Comparison of ENCODE assay signal across 8 mouse cellular contexts in genomic region chr1:180777289-180777659, GRCm38 (mm10). TPM values are rescaled to one million over a fixed set of nuclear protein-coding genes. Genes with fewer than 3 reads are reported as not detected.
DNase-seq lines count a peak whose midpoint lies in the region; ATAC-seq and TF ChIP-seq lines count a peak whose summit lies in the region.

No protein-coding gene starts in this region.

- ATAC-seq in limb, embryonic 12.5 days (ENCODE audit: insufficient number of reproducible peaks, insufficient read depth, low FRiP score, low TSS enrichment, low read depth): peak; percentile 20; the same call in 1 of the 2 replicates
- peak; percentile 48 for ATAC-seq in neural tube, embryonic 15.5 days (ENCODE audit: low FRiP score)

- no peak for DNase-seq in lung, adult 2 months
- no peak for DNase-seq in lung, postnatal 36 days
- DNase-seq in right cerebral cortex, postnatal 25 days: no peak
- no peak for DNase-seq in left cerebral cortex, adult 11 months (ENCODE audit: low spot score)
- no peak for DNase-seq in thymus, postnatal 0 days (ENCODE audit: low spot score)

- H3K4me1 ChIP-seq in lung, adult 2 months (ENCODE audit: control insufficient read depth, insufficient read depth, low read length): no peaks in the 10 kb centered on the region
- no peaks in the 10 kb centered on the region for H3K4me1 ChIP-seq in embryonic fibroblast, embryonic 13.5 days (ENCODE audit: control insufficient read depth, insufficient read depth, low read length)
- peaks cover 20% of the 10 kb centered on the region for H3K4me1 ChIP-seq in limb, embryonic 12.5 days (replicated peaks)
- peaks cover 25% of the 10 kb centered on the region for H3K4me1 ChIP-seq in neural tube, embryonic 15.5 days

- TF ChIP-seq CTCF in lung, adult 2 months (IDR thresholded peaks at IDR 0.05; ENCODE audit: insufficient read depth, low read length): no peak
- no peak for TF ChIP-seq CTCF in embryonic fibroblast, embryonic 13.5 days (IDR thresholded peaks at IDR 0.05; ENCODE audit: borderline replicate concordance, insufficient read depth, low read length)

- peak overlapping the region; percentile 83 for H3K4me3 ChIP-seq in lung, adult 2 months (replicated peaks; ENCODE audit: extremely low read depth, low read depth, low read length)
- peak overlapping the region; percentile 14; the same call in 1 of the 2 replicates for H3K4me3 ChIP-seq in embryonic fibroblast, embryonic 13.5 days (ENCODE audit: insufficient read depth, low read length)
- H3K4me3 ChIP-seq in limb, embryonic 12.5 days (replicated peaks): peak overlapping the region; percentile 65
- peak overlapping the region; percentile 70 for H3K4me3 ChIP-seq in neural tube, embryonic 15.5 days (replicated peaks)

- H3K4me2 ChIP-seq in limb, embryonic 12.5 days: peak overlapping the region; percentile 80
- peak overlapping the region; percentile 95 for H3K4me2 ChIP-seq in neural tube, embryonic 15.5 days

- peaks cover 6% of the 10 kb centered on the region; the same call in 1 of the 2 replicates for H3K9me3 ChIP-seq in limb, embryonic 12.5 days
- H3K9me3 ChIP-seq in neural tube, embryonic 15.5 days (replicated peaks): no peaks in the 10 kb centered on the region

- H3K27ac ChIP-seq in embryonic fibroblast, embryonic 13.5 days (ENCODE audit: insufficient read depth, low read length): peak overlapping the region; percentile 5
- H3K27ac ChIP-seq in limb, embryonic 12.5 days: peak overlapping the region; percentile 98
- H3K27ac ChIP-seq in neural tube, embryonic 15.5 days (replicated peaks): peak overlapping the region; percentile 89

- 5% methylated on average over 10 of the region's 10 CpGs for WGBS in lung, adult 2 months
- 1% methylated on average over 10 of the region's 10 CpGs for WGBS in limb, embryonic 12.5 days
- 8% methylated on average over 10 of the region's 10 CpGs for WGBS in neural tube, embryonic 15.5 days

- no peaks in the 10 kb centered on the region for H3K36me3 ChIP-seq in limb, embryonic 12.5 days
- no peaks in the 10 kb centered on the region for H3K36me3 ChIP-seq in neural tube, embryonic 15.5 days

- no peak for TF ChIP-seq POLR2A in lung, adult 2 months (IDR thresholded peaks at IDR 0.05; ENCODE audit: borderline replicate concordance, extremely low read depth, low read depth, low read length)
- peak; percentile 32; the same call in 1 of the 2 replicates for TF ChIP-seq POLR2A in embryonic fibroblast, embryonic 13.5 days (IDR thresholded peaks at IDR 0.05; ENCODE audit: low read depth, low read length)

- H3K9ac ChIP-seq in limb, embryonic 12.5 days (replicated peaks): peak overlapping the region; percentile 89
- H3K9ac ChIP-seq in neural tube, embryonic 15.5 days (replicated peaks): peak overlapping the region; percentile 87

- no peaks in the 10 kb centered on the region; the same call in 1 of the 2 replicates for H3K27me3 ChIP-seq in limb, embryonic 12.5 days
- H3K27me3 ChIP-seq in neural tube, embryonic 15.5 days (replicated peaks): no peaks in the 10 kb centered on the region

RNA-seq across cellular contexts. Expression of gene H3f3a, which starts 36.5 kb away (rescaled TPM):
- polyA plus RNA-seq in lung, adult 2 months (2012; rRNA removed): 282 and 339 TPM in 2 replicates
- polyA plus RNA-seq in embryonic fibroblast, embryonic 13.5 days (2011; ENCODE audit: insufficient read length, low read depth, missing spikeins): 542 and 820 TPM in 2 replicates
- 3,393 and 3,612 TPM in 2 replicates for polyA plus RNA-seq in limb, embryonic 12.5 days (2016; fragmentation: Nextera tagmentation; extraction: Ambion mirVana)
- 2,562 and 2,745 TPM in 2 replicates for polyA plus RNA-seq in neural tube, embryonic 15.5 days (2015; fragmentation: Nextera tagmentation; extraction: Ambion mirVana)
- 2,900 and 2,949 TPM in 2 replicates for polyA plus RNA-seq in thymus, postnatal 0 days (2015; fragmentation: Nextera tagmentation; extraction: Ambion mirVana)

RNA-seq across cellular contexts. Expression of gene Acbd3, which starts 51.4 kb away (rescaled TPM):
- polyA plus RNA-seq in lung, adult 2 months (2012; rRNA removed): 12.2 and 15.0 TPM in 2 replicates
- 66.3 and 69.4 TPM in 2 replicates for polyA plus RNA-seq in embryonic fibroblast, embryonic 13.5 days (2011; ENCODE audit: insufficient read length, low read depth, missing spikeins)
- polyA plus RNA-seq in limb, embryonic 12.5 days (2016; fragmentation: Nextera tagmentation; extraction: Ambion mirVana): 25.3 and 26.9 TPM in 2 replicates
- 23.5 and 24.4 TPM in 2 replicates for polyA plus RNA-seq in neural tube, embryonic 15.5 days (2015; fragmentation: Nextera tagmentation; extraction: Ambion mirVana)
- 15.2 and 19.5 TPM in 2 replicates for polyA plus RNA-seq in thymus, postnatal 0 days (2015; fragmentation: Nextera tagmentation; extraction: Ambion mirVana)

Comparison
In these comparisons a context has a peak if more than half of its experiments do, and no peak if none do; other contexts are left out.
1. H3K4me3 ChIP-seq: peak in every context shown above with its lines; median percentile 83 in lung, adult 2 months; 70 in neural tube, embryonic 15.5 days; 65 in limb, embryonic 12.5 days; 14 in embryonic fibroblast, embryonic 13.5 days.
2. H3K27ac ChIP-seq: peak in every context shown above with its lines; median percentile 98 in limb, embryonic 12.5 days; 89 in neural tube, embryonic 15.5 days; 5 in embryonic fibroblast, embryonic 13.5 days.